Mouse (Mus musculus) liver, embryonic 13.5 days (tissue): Measurements from ENCODE around the gene Lmtk2. TPM values are rescaled to one million over a fixed set of nuclear protein-coding genes. Genes with fewer than 3 reads are reported as not detected.

Experiments used
- ATAC-seq: fragments of 200-750 bp; cut with Nextera tagmentation; 2 replicates; pipeline ENCODE4 v1.8.0; 2017; ENCODE audit warnings: low read depth, mild to moderate bottlenecking, moderate number of reproducible peaks, moderate library complexity
- DNase-seq: peaks from one replicate; pipeline ENCODE4 v3.0.0; 2022
- H3K27ac ChIP-seq: fragments of 300-500 bp; sonication (generic); 2 replicates; pipeline ENCODE4 v1.5.1; 2015; ENCODE audit warnings: moderate library complexity, mild to moderate bottlenecking, inconsistent platforms
- H3K27me3 ChIP-seq: fragments of 300-500 bp; sonication (generic); 2 replicates; pipeline ENCODE4 v1.6.1; 2015; ENCODE audit warnings: mild to moderate bottlenecking, inconsistent platforms
- H3K36me3 ChIP-seq: fragments of 300-500 bp; sonication (generic); 2 replicates; pipeline ENCODE4 v1.6.1; 2015; ENCODE audit warnings: mild to moderate bottlenecking, inconsistent platforms
- H3K4me1 ChIP-seq: fragments of 300-500 bp; sonication (generic); replicated peaks from 2 replicates; pipeline ENCODE4 v1.6.1; 2015; ENCODE audit warnings: inconsistent platforms
- H3K4me2 ChIP-seq: fragments of 300-500 bp; sonication (generic); 2 replicates; pipeline ENCODE4 v1.6.1; 2015; ENCODE audit warnings: inconsistent platforms, mild to moderate bottlenecking, moderate library complexity
- H3K4me3 ChIP-seq: fragments of 300-500 bp; sonication (generic); replicated peaks from 2 replicates; pipeline ENCODE4 v1.5.1; 2015; ENCODE audit warnings: mild to moderate bottlenecking, inconsistent platforms
- H3K9ac ChIP-seq: fragments of 300-500 bp; sonication (generic); 2 replicates; pipeline ENCODE4 v1.6.1; 2015; ENCODE audit warnings: mild to moderate bottlenecking, inconsistent platforms
- H3K9me3 ChIP-seq: fragments of 300-500 bp; sonication (generic); replicated peaks from 2 replicates; pipeline ENCODE4 v1.6.1; 2016; ENCODE audit warnings: inconsistent platforms
- WGBS: fragments of 180-500 bp; shearing (Covaris S2); methylation state at CpG from one replicate; pipeline ENCODE4 v1.1.7; 2015; ENCODE audit not compliant: insufficient replicate concordance; 5-methylcytosine and 5-hydroxymethylcytosine counted together
- polyA plus RNA-seq: library from polyadenylated mRNA; unstranded; fragments of >200 nt; fragmentation: Nextera tagmentation; extraction: Ambion mirVana; gene quantifications from 2 replicates; pipeline ENCODE4 v1.2.1, GENCODE M21; 2015

Gene Lmtk2
- polyA plus RNA-seq, 1 experiment from 2014 or later, result 2.0 TPM

GRCm38 (mm10) chr5:144219936-144220335 is 119.7 kb downstream of the Lmtk2 start:
- Histone ChIP-seq H3K9me3 (no peaks in the 10 kb centered on the region), H3K36me3 (no peaks in the 10 kb centered on the region), H3K27me3 (no peaks in the 10 kb centered on the region), H3K4me3 (no peak overlapping the region), H3K9ac (no peak overlapping the region), H3K27ac (no peak overlapping the region), H3K4me2 (no peak overlapping the region), H3K4me1 (peaks cover 29% of the 10 kb centered on the region)
- ATAC-seq (no peak), DNase-seq (no peak)
- 74% methylated on average over 5 of the region's 5 CpGs for WGBS

DNA sequence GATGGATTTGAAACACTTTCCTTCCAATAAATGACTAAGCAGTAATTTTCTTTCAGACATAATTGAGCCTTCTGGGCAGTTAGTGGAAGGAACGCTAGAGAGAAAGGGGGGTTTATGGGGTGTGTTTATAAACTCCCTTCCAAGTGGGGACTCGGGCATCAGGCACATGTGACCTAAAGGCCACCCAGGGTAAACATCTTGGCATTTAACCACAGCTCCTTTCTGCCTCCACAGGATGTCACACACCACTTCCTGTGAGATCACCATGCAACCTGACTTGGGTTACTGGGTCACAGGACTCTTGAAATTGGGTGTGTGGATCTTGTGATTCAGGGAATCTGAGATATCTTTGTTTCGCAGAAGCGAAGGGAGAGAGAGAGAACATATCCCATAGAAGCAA is 121.1 kb downstream of the Lmtk2 start:
- no peak for ATAC-seq
- 31% methylated on average over 4 of the region's 4 CpGs for WGBS
- DNase-seq, result no peak
- no peaks in the 10 kb centered on the region for H3K27me3 ChIP-seq
- peaks cover 32% of the 10 kb centered on the region for H3K4me1 ChIP-seq
- H3K36me3 ChIP-seq, result no peaks in the 10 kb centered on the region
- H3K4me3 ChIP-seq, result no peak overlapping the region
- H3K4me2 ChIP-seq, result no peak overlapping the region
- H3K9ac ChIP-seq, result no peak overlapping the region
- H3K27ac ChIP-seq, result no peak overlapping the region
- no peaks in the 10 kb centered on the region for H3K9me3 ChIP-seq

DNA sequence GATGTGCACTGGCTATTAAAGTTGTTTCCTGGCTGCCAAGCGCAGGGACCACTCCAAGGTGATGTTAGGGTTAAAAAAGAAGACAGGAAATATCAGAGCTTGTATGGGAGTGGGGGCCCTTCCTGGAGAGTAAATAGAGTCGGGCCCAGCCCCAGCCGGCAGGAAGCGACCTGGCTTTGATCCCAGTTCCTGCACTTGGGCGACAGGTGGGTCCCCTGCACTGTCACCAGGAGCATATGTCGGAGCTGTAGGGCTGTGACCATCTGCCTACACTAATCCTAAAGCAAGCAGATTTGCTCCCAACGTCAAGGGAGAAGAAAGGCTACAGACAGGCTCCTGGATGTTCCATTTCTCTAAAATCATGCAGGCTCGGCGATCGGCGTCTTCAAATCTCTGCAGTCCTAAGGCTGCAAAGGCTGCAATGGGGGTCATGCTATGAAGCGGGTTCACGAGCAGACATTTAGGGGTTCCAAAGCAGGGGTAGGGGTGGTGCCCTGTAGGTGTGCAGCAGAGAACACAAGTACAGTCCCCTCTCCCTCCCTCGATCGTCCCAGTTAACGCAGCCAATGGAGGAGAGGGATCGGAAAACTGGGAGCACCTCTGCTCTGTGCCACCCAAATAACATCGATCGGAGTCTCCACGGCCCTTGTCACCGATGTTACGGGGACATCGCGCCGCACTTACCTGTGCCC is 122.7 kb downstream of the Lmtk2 start:
- ATAC-seq (no peak), DNase-seq (no peak)
- no peak overlapping the region for H3K27ac ChIP-seq
- peaks cover 32% of the 10 kb centered on the region for H3K4me1 ChIP-seq
- H3K9ac ChIP-seq, result peak overlapping the region; percentile 74
- peak overlapping the region; percentile 93 for H3K4me2 ChIP-seq
- H3K9me3 ChIP-seq, result no peaks in the 10 kb centered on the region
- 2% methylated on average over 25 of the region's 25 CpGs for WGBS
- H3K27me3 ChIP-seq, result no peaks in the 10 kb centered on the region
- H3K36me3 ChIP-seq, result no peaks in the 10 kb centered on the region
- peak overlapping the region; percentile 71 for H3K4me3 ChIP-seq

DNA sequence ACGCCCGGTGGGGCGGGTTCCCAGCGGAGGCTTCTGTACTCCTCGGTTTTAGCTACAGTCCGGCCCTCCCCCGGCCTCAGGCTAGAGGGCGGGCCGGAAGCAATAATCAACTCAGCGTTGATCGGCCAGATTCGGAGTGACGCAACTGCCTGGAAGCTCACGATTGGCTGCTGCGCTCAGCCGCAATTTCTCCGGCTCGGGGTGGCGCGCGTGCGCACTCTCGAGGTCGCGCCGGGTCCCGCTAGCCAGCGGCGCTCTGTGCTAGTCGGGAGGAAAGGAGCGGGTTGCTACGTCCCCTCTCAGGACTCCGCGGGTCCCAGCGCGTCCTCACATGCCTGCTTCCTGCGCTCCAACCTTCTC is 123.2 kb downstream of the Lmtk2 start, which contains the start of gene Tecpr1:
TSS of gene Tecpr1 (minus strand) at position 113 of the 360 bp plus-strand sequence.
- Histone ChIP-seq H3K4me3 (peak within 1 kb of the TSS; percentile 71), H3K27me3 (no peaks in the 10 kb centered on the region)
- WGBS, result under 1% methylated on average over 37 of the region's 37 CpGs

DNA sequence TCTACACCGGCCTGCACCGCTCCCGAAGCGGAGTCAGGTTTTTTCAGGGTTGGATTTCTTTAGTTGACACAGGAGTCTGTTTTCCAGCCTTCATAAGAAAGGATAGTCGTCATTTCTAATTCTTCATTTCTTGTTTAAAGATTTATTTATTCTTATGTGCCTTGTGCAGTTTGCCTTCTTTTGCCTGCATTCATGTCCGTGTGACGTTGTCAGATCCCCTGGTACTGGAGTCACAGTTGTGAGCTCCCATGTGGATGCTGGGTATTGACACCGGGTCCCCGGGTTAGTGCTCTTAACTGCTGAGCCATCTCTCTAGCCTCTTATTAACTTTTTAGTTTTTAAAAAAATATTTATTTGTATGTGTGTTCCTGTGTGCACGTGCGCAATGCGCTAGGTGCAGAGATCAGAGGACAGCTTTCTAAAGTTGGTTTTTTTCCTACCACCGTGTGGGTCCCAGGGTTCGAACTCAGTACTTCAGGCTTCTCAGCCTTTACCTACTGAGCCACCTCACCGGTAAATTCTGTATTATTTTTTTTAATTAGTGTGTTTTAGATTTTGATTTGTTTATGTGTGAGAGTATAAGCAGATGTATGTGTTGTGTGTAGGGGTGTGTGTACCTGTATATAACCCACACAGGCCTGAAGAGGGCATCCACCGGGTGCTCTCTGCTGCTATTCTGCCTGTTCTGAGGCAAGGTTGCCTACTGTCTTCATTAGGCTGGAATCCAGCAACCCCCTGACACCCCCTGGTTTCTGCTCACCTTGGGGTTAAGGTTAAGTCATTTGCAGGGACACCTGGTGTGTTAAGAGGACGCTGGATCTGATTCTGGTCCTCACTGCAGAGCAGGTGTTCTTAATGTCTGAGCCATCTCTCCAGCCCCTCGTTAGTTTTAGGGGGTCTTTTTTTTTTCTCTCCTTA is 123.9 kb downstream of the Lmtk2 start:
- Histone ChIP-seq H3K4me2 (peak overlapping the region; percentile 93), H3K9me3 (no peaks in the 10 kb centered on the region), H3K4me3 (peak overlapping the region; percentile 71), H3K9ac (peak overlapping the region; percentile 78), H3K36me3 (no peaks in the 10 kb centered on the region), H3K4me1 (peaks cover 32% of the 10 kb centered on the region), H3K27ac (no peak overlapping the region; the same call in 1 of the 2 replicates), H3K27me3 (no peaks in the 10 kb centered on the region)
- ATAC-seq (no peak), DNase-seq (no peak)
- 24% methylated on average over 18 of the region's 18 CpGs for WGBS

More for the DNA sequence above, 123.2 kb downstream of the Lmtk2 start, which contains the start of gene Tecpr1:
- peaks cover 32% of the 10 kb centered on the region for H3K4me1 ChIP-seq
- H3K9ac ChIP-seq, result peak within 1 kb of the TSS; percentile 78
- H3K4me2 ChIP-seq, result peak within 1 kb of the TSS; percentile 93
- DNase-seq, result peak; percentile 91
- no peaks in the 10 kb centered on the region for H3K9me3 ChIP-seq
- peak; percentile 97 for ATAC-seq
- no peaks in the 10 kb centered on the region for H3K36me3 ChIP-seq
- no peak within 1 kb of the TSS; the same call in 1 of the 2 replicates for H3K27ac ChIP-seq

DNA sequence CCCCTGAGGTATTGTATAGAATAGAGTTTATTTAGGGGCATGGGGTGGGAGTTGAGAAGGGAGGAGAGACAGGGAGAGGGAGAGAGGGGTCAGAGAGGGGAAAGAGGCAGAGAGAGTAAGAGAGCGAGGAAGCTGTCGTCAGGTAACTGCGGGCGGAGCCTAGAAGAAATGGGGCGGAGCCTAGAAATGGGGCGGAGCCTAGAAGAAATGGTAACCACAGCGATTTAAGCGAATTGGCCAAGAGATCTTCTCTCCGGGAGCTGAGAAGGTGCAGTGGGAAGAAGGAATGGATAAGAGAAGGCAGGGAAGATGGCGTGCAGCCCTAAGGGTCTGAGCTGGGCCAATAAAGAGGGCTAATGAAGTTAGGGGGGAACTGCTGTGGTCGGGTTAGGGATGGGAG is 126.0 kb downstream of the Lmtk2 start:
- WGBS, result 31% methylated on average over 11 of the region's 11 CpGs
- no peak overlapping the region for H3K9ac ChIP-seq
- H3K27me3 ChIP-seq, result no peaks in the 10 kb centered on the region
- H3K9me3 ChIP-seq, result no peaks in the 10 kb centered on the region
- no peak for ATAC-seq
- H3K4me3 ChIP-seq, result no peak overlapping the region
- no peak overlapping the region for H3K4me2 ChIP-seq
- DNase-seq, result no peak
- H3K27ac ChIP-seq, result no peak overlapping the region
- H3K36me3 ChIP-seq, result no peaks in the 10 kb centered on the region
- peaks cover 27% of the 10 kb centered on the region for H3K4me1 ChIP-seq

DNA sequence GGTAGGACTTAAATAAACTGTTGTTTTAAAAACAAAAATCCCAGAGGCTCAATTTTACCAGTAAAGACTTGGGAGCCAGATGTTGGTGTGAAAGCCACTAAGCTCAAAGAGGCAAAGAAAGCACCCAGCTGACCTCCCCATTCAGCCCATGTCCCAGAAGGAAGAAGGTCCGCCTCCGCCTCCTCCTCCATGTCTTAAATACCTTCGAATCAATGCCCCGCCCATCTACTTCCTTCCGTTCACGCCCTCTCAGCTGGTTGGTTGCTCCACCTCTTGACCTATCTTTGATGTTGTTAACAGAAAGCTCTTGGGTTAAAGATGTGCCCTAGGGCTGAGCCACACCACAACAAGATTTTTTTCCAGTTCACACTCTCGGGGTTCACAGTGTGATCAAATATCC is 130.0 kb downstream of the Lmtk2 start:
- Histone ChIP-seq H3K4me3 (no peak overlapping the region), H3K36me3 (no peaks in the 10 kb centered on the region), H3K9me3 (no peaks in the 10 kb centered on the region), H3K27ac (no peak overlapping the region), H3K9ac (no peak overlapping the region), H3K4me2 (no peak overlapping the region), H3K27me3 (no peaks in the 10 kb centered on the region), H3K4me1 (peaks cover 3% of the 10 kb centered on the region; the same call in 1 of the 2 replicates)
- DNase-seq, result no peak
- WGBS, result 70% methylated on average over 7 of the region's 7 CpGs
- no peak for ATAC-seq

DNA sequence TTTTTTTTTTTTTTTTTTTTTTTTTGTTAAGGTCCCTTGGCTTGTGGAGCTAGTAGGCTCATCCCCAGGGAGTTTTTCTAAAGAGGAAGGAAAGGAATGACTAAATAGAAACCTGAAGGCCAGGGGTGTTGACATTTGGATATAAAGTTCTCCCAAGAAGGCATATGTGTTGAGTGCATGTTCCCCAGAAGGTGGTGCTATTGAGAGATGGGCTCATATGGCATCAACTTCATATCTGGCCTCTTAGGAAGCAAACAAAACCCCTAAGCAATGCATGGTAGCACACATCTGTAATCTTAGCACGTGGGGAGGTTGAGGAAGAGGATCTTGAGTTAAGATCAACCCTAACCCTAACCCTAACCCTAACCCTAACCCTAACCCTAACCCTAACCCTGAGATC is 131.2 kb downstream of the Lmtk2 start:
- no peak overlapping the region for H3K4me3 ChIP-seq
- no peak for DNase-seq
- H3K9me3 ChIP-seq, result no peaks in the 10 kb centered on the region
- no peaks in the 10 kb centered on the region for H3K4me1 ChIP-seq
- no peaks in the 10 kb centered on the region for H3K27me3 ChIP-seq
- H3K36me3 ChIP-seq, result no peaks in the 10 kb centered on the region
- H3K4me2 ChIP-seq, result no peak overlapping the region
- no peak overlapping the region for H3K27ac ChIP-seq
- no peak for ATAC-seq
- no peak overlapping the region for H3K9ac ChIP-seq
- 40% methylated on average over 1 of the region's 1 CpGs for WGBS

DNA sequence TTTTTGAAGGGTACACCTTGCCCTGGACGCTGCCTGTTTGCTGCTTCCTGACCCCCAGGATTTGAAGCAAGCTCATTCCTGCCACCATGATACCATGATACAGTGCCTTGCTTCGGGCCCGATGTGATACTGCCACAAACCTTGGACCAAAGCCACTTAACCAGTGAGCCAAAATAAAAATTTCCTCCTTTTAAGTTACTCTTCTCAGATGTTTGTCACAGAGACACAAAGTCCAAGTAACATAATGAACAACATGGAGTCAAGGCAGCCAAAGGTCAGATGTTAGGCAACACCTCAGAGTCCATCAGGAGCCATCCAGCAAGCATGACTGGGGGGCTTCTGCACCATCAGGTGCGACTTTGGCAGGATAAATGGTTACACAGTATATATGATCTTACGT is 132.3 kb downstream of the Lmtk2 start:
- no peaks in the 10 kb centered on the region for H3K27me3 ChIP-seq
- H3K27ac ChIP-seq, result no peak overlapping the region
- no peaks in the 10 kb centered on the region for H3K4me1 ChIP-seq
- 67% methylated on average over 5 of the region's 5 CpGs for WGBS
- no peak overlapping the region for H3K4me2 ChIP-seq
- ATAC-seq, result no peak
- DNase-seq, result no peak
- H3K36me3 ChIP-seq, result no peaks in the 10 kb centered on the region
- H3K4me3 ChIP-seq, result no peak overlapping the region
- H3K9ac ChIP-seq, result no peak overlapping the region
- no peaks in the 10 kb centered on the region for H3K9me3 ChIP-seq

GRCm38 (mm10) chr5:144234222-144234621 is 134.0 kb downstream of the Lmtk2 start:
- H3K4me3 ChIP-seq, result no peak overlapping the region
- WGBS, result 30% methylated on average over 6 of the region's 6 CpGs
- H3K4me1 ChIP-seq, result no peaks in the 10 kb centered on the region
- no peak for DNase-seq
- no peak overlapping the region for H3K27ac ChIP-seq
- H3K9ac ChIP-seq, result no peak overlapping the region
- no peaks in the 10 kb centered on the region for H3K27me3 ChIP-seq
- no peak for ATAC-seq
- no peak overlapping the region for H3K4me2 ChIP-seq
- no peaks in the 10 kb centered on the region for H3K36me3 ChIP-seq
- no peaks in the 10 kb centered on the region for H3K9me3 ChIP-seq

- Histone ChIP-seq H3K4me3 (no peak overlapping the region), H3K27ac (no peak overlapping the region), H3K27me3 (no peaks in the 10 kb centered on the region), H3K9me3 (no peaks in the 10 kb centered on the region), H3K4me1 (no peaks in the 10 kb centered on the region), H3K36me3 (no peaks in the 10 kb centered on the region), H3K4me2 (no peak overlapping the region), H3K9ac (no peak overlapping the region)
- no peak for DNase-seq
- no peak for ATAC-seq
- 69% methylated on average over 7 of the region's 7 CpGs for WGBS
Measured at GRCm38 (mm10) chr5:144234714-144235113, 134.5 kb downstream of the Lmtk2 start.
